Mouse (Mus musculus): ENCODE measurements around the gene Megf6.

Gene Megf6

DNA sequence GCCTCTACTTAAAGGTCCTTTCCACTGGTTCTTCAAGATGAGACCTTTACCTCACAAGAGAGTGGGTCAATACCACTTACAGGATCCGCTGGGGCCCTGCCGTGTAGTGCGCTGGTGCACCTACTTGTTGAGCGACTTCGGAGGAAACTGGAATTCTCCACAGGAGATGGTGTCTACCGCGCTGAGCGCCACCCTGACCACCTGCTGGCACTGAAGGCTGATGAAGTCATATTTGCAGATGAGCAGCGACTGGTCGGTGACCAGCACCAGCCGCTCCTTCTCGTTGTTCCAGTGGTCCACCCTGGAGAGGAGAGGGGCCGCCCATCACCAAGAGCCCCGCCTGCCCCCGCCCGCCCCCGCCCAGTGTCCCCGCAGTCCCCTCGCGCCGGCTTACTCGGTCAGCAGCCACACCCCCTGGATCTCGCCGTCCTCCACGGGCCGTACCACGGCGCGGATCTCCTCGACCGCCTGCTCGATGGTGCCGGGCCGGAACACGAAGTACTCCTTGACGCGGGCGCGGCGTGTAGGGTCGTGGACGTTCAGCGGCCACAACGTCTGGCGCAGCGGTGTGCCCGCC lies 10.5 kb upstream of the Megf6 start:
- no peak for DNase-seq (ENCODE audit: low spot score in 2 of 2)

DNA sequence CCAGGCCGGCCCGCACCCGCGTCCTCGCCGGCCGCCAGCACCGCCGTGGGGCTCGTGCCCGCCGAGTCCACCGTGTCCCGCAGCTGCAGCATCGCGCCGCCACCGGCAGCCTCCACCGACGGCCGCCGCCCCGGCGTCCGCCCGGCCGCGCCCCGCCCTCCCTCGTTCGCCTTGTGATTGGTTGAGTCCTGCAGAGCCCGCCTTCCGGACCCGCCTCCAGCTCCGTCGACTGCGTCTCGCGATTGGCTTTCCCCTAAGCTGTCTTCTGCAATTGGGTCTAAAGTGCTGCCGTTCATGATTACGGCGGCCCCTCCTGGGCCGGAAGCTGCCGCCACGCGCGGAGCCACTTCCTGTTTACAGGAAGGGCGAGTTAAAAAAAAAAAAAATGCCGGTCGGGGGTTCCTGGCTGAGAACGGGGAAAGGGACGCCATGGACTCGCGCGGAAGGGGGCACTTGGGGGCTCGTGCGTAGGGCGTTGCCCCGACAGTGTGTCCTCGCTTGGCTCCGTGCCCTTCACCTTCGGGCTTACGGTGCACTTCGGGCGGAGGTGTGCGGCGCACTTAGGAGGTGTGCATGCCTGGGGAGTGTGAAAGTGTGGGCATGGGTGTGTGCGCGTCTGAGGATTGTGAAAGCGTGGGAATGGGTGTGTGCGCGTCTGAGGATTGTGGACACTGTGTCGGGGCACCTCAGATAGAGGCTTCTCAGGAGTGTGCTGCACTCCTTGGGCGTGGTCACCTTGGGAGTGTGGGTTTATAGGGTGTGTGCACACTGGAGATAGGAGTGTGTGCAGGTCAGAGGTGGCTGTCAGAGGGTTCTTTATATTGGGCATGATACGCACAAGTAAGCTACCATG lies 9.8 kb upstream of the Megf6 start, which contains the start of gene Tprgl:
Gene Tprgl, minus strand, starts transcription at position 129 of the 853 bp plus-strand sequence.
- peak; percentile 95 to 97 for DNase-seq (ENCODE audit: low spot score in 2 of 2)

DNA sequence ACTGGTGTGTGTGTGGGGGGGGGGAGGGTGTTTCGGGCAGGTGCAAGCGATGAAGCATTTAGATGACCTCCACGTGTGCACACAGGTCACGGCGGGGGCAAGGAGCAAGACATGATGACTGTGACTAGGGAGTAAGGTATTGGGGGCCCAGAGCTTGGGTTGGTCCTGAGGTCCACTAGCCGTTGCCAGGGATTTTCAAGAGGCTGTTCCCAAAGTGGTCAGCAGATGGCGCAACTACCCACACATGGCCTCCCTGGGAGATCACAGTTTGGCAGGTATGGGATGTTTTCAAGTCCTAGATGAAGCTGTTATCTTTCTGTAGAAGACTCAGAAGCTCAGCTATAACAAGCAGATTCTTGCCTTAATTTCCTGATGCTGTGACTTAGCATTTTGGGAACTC lies 7.2 kb upstream of the Megf6 start:
- peak; percentile 58 to 71 for DNase-seq (ENCODE audit: low spot score in 2 of 2)

DNA sequence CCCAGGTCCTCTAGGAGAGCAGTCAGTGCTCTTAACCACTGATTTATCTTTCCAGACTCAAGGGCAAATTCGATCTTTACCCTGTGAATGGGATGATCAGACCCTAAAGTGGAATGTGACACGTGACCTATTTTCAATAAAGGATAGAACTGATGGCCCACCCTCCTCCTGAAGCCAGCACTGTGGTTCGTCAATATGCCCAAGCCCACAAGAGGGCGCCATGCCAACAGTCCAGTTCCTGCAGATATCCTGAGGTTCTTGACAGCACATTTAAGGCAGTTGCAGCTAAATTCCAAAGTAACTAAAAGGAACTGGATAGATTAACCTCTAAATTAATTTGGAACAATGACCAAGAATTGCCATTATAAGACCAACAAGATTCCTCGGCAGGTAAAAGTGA lies 3.5 kb upstream of the Megf6 start:
- peak in 1 of 2 experiments; percentile 49 for DNase-seq (ENCODE audit: low spot score in 2 of 2)

DNA sequence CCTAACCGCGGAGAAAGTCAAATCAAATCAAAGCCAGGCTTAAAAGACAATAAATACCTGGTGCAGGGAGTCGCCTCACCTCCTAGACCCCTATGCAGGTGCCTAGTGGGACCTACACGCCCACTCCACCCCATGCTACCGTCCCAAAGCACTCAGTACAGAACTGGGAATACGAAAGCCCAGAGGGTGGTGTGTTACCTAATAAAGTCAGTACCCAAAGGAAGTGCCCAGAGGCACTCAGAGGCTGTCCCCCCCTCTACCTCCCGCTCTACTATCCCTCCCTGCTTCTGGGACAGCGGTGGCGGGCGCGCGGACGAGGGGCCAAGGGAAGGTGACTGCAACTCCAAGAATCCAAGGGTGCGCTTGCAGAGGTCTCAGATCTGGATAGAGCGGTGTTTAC lies 509 bp upstream of the Megf6 start:
- DNase-seq (ENCODE audit: low spot score in 2 of 2), result no peak

DNA sequence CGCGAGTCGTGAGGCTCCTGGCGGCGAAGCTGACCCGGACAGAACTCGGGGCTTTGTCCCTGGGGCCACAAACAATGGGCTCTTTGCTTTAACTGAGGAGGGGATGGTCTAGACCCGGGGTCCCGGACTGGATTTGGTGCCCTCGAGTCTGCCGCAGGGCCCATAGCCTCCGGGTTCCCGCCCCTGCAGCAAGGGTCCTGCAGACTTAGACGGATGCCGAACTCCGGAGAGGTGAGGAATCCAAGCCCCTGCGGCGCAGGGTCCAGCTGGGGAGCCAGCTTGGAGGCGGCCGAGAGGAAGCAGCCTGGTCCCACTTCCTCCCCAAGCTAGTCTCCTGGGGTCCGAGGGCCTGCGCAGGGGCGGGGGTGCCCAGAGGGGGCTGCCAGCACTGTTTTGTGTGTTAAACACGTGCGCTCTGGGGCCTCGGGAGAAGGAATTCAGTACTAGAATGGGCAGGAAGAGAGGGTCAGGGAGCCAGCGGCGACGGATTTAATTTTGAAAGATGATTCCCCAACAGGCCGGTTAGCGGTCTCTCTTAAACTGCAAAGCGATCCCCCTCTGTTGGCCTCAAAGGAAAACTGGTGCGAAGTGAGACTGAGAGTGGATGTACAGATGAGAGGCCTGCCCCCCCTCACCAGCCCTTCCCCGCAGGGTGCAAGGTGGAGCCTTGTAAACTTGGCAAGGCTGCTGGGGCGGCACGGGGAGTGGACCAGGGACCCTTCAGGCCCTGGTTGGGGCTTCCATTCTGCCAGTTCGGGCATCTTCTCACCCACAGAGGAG lies 811 bp downstream of the Megf6 start:
- no peak for DNase-seq (ENCODE audit: low spot score in 2 of 2)

DNA sequence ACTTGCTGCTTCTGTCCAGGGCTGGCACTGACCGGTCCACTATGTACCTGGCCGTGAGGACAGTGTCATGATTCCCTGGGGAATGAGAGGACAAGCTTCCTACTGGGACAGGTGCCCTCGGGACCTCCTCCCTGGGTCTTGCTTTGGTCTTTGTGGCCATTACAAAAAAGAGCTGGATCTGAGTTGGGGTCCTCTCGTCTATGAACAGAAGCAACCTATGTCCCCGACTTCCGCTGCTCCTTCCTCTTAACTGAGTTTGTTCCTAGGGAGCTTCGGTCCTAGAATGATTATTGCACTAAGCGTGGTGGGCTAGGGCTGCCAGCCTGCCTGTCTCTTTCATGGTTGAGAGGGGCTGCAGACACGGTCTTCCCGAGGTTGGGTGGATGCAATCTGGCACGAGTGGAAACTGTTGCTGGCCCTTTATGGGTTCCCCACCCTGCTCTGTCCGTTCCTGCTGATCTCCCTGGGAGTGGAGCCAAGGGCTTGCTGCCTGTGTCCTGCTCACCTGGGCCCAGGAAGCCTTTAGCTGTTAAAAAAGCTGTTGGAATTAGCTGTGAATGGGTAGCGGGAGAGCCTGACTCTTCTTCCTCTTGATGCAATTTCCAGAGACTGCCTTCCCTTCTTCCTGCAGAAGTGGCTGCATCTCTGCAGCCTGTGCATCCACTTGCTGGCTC lies 1.5 kb downstream of the Megf6 start:
- DNase-seq (ENCODE audit: low spot score in 2 of 2), result no peak

DNA sequence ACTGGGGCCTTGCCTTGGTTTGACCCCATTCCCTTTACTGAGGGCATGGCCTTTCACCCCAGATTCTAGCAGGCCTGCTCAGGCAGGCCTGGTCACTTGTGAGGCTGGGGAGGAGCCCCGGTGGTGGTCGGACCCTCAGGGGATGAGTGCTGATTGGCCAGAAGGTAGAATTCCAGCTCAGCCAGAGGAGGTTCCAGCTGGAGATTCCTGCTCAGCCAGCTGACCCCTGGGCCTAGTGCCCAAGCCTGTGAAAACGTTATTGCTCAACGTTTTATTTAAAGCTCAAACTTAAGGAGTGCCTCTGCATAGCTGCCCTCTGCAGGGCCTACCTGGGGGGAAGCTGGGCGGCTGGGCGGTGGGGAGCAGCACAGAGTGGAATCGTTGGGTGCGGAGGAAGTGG lies 6.7 kb downstream of the Megf6 start:
- no peak for DNase-seq (ENCODE audit: low spot score in 2 of 2)

DNA sequence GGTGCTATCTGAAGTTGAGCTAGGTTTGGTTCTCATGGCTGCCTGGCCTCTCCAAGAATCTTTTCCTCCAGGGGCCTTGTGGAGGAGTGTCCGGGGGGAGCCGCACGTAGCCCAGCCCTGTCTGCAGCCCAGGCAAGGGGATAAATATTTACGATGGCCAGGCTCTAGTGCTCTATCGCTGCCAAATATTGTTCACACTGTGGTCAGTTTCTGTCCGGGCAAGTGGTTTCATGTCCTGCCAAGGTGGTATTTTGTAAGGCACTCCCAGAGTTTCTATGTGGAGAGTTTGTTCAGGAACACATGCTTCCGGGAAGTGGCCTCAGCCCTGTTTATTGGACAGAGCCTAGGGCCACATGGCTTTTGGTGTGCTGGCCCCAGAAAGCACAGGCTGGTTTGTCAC lies 10.5 kb downstream of the Megf6 start:
- no peak for DNase-seq (ENCODE audit: low spot score in 2 of 2)

DNA sequence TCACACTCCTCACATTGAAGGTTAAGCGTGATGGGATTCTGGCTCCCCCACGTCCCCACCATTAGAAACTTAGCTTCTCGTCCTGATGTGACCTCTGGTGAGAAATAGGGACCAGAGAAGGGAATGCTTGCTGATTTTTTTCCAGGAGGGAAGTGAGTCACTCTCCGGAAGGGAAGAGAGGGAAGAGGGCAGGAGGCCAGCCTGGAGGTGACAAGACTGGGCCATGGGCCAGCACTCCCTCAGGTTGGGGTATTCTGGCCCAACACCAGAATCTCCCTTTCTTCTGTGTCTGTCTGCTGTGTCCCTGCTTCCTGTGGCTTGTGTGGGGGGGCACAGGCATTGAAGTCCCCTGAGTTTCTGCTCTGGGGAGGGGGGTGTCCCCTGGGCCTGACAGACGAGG lies 13.0 kb downstream of the Megf6 start:
- no peak for DNase-seq (ENCODE audit: low spot score in 2 of 2)

DNA sequence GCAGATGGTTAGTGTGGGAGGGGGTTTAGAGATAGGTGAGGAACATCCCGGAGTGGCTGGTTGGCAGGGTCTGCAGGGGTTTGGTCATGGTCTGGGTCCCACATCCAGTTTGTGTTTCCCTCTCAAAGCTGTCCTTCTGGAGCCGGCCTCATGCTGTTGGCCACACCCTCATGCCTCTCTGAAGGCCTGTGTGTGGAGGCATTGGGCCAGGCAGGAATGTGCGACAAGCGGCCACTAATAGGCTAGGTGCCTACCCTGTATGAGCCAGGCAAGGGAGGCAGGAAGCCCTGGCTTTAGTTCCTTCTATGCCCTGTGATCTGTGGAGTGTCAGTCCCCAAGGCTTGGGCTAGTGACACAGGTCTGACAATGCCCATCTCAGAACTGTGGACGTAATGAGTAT lies 14.5 kb downstream of the Megf6 start:
- no peak for DNase-seq (ENCODE audit: low spot score in 2 of 2)

DNA sequence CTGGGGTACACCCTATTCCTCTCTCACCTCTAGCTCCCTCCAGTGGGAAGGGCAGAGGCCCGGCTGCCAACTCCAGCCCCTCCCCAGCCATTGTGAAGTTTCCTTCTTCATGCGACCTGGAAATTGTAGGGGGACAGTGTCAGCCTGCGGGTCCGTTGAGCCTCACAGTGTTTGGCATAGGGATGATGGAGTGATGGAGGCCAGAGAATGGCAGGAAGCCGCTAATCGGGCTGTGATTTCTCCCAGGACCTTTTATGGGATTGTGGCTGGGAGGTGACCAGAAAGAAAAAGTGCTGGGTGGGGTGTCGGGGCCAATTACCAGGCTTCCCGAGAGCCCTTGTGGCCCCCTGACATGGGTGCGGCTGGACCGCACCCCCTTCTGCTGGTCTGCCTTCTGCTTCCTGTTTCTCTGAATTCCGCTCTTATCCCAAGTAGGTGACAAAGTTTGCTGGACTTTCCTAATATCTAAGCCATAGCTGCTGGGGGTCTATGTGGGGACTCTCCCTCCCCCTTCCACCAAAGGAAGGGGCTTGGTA lies 15.5 kb downstream of the Megf6 start:
- no peak for DNase-seq (ENCODE audit: low spot score in 2 of 2)

DNA sequence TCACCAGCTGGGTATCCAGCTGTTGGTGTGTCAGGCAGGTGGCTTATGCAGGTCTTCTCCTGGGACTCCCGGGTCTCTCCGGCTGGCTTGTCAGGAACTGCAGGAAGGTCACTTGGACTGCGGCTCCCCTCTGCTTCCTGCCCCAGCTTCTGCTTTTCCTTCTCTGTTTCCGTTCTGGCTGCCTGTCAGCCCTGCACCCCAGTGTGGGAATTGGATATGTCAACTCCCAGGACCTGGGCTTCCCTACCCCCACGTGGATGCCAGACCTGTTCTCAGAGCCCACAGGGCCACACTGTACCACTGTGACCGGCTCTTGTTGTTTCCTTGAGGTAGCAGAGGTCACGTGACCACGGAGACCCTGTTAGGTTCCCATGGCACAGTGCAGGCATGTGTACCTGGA lies 18.4 kb downstream of the Megf6 start:
- DNase-seq (ENCODE audit: low spot score in 2 of 2), result no peak

DNA sequence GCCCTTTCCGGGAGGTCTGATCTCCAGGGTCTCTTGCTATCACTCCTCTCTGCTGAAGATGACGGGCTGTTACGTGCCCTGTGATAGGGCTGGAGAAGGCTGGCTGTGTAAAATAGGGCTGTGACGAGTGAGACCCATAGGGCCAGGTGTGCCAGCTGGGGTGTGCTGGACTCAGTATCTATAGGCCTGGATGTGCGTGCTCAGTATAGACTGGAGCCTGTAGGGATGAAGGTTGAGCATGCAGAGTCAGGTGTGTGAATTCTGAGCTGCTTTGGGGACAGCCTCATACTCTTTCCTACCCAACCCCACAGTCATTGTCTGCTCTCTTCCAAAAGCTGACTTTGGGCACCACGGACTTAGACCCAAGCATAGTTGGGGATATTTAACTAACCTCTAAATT lies 27.4 kb downstream of the Megf6 start:
- DNase-seq (ENCODE audit: low spot score in 2 of 2), result no peak

DNA sequence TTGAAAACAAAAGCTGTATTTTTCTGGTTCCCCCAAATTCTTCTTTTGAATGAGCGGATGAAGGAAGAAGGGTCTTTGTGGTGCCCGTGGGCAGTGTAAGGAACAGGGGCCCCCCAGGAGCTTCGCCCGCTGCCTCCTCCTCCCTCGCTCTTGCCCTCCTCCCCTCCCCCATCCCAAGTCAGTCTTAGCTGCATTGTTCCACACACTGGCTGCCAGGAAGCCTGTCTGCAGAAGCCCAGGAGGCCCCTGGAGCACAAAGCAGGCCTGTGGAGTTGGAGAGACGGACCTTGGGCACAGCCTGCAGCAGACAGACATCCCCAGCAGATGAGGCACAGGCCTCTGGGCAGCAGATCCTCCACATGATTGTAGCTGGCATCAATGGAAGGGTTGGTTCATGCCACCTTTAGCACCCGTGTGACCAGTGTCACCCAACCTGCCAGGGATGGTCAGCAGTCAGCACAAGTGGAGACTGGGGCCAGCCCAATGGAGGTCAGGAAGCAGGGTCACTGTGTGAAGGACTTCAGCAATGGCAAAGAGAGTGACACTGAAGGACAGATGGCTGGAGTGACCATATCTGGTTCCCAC lies 27.9 kb downstream of the Megf6 start:
- no peak for DNase-seq (ENCODE audit: low spot score in 2 of 2)

DNA sequence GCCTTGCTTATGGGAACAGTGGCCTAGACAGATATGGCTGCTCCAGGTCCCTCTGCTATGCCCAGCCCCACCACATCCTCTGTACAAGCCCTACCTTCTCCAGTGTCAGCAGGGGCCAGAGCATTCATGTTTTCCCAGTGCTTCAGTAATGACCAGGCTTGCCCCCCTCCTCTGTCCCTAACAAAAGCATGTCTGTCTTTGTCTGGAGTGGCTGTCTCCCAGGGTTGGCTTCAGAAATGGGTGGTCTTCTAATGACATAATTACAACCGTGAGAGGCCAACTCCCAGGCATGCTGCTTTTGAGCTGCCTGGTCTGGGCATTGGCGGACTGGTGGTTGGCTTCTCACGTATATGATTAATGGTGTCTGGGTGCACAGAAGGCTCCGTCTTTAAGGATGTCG lies 31.0 kb downstream of the Megf6 start:
- DNase-seq (ENCODE audit: low spot score in 2 of 2), result no peak

DNA sequence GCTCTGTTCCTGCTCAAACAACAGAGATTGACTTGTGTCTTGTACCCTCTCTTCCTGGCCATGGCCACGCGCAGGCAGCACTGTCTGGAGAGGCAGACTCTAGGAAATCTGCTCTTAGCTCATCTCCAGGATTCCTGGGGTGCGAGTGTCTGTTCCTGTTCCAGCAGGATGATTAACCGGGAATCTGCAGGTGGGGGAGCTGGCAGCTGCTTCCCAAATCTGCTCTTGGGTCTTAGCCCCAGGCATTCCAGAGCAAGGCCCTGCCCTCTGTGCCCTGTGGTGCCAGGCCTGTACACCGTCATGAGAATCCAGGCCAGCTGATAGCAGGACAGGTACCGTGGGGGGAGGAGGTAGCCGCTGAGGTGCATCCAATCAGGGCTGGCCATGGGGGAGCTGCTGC lies 34.0 kb downstream of the Megf6 start:
- DNase-seq (ENCODE audit: low spot score in 2 of 2), result no peak

DNA sequence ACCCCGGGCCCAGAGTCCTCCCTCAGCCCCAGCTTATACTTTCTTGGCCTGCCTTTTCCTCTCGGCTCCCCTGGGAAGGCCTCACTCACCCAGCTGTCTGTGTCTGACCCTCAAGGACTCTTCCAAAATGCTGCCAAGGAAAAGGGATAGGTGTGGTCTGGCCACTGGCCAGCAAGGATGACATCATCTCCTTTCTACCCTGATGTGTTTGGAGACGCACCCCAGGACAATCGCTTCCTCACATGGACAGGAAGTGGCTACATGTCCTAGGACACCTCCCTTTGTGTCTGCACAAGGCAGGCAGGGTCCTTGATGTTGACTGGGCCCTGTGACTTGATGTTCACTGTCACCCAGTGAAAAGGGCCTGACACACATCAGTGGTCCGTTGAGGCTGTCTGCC lies 34.9 kb downstream of the Megf6 start:
- no peak for DNase-seq (ENCODE audit: low spot score in 2 of 2)

DNA sequence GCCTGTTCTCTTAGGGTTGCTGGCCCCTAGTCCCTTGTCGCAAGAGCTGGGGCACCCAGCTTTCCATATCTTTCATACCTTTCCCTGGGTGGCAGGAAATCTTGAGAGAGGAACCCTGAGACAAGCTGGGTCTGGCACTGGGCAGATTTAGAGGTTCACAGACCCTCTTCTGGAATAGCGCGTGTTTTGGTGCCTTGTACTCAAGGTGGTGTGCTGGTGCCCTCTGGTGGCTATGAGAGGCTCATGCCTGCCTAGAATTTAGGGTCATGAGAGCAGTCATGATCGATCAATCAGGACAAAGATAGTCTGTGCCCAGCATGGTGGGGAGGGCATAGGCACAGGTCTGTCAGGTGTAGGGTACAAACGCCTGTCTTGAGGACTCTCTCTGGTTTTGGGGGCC lies 36.7 kb downstream of the Megf6 start:
- DNase-seq (ENCODE audit: low spot score in 2 of 2), result peak; percentile 17 to 45

DNA sequence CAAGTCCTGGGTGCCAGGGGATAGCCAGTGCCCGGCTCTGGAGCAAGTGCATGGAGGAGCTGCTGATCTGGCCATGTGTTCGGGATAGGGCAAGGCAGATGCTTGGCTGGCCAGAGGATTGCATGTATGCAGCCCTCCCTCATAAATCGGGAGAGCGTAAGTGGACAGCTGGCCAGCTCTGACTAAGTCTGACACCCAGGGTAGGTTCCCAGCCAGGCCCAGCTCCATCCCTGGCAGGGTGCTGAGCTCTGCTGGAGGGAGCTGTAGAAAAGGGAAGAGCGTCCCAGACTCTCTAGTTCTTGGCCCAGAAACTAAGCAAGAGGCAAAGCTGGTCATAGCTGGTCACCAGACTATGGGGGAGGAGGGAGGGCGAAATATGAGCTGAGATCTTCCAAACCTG lies 38.5 kb downstream of the Megf6 start:
- no peak for DNase-seq (ENCODE audit: low spot score in 2 of 2)

DNA sequence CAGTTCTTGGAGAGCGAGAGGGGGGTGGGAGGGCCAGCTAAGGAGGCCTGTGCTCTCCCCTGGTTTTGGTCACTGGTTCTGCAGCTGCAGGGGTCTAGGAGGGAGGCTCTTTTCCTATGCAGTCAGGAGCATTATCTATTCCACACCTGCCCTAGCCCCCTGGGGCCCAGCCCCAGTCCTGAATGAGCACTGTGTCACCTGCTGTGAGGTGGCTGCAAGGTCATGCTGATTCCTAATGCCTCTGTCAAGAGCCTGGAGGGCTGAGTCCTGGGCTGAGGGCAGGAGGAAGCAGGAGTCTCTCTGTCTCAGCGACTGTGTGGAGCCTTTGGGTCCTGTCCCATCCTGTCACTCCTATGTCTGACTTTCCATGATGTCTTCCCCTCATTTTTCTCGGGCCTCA lies 39.3 kb downstream of the Megf6 start:
- DNase-seq (ENCODE audit: low spot score in 2 of 2), result no peak

DNA sequence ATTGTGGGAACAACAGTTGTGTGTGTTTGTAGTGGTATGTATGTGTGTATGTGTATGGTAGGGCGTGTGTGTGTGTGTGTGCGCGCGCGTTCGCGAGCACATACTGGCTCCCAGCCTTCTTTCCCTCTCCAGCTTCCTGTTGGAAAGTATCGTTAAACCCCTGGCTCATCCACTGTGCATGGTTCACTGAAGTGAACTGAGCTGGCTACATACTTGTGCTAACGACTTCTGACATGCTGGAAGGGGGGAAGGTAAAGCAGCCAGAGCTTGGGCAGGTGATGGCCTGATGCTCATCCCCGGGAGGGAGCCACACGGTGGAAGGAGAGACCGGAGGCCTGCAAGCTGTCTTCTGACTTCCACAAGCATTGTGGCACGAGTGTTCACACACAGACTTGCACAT lies 40.9 kb downstream of the Megf6 start:
- DNase-seq (ENCODE audit: low spot score in 2 of 2), result no peak

Measured in natural killer cell, adult 2 months (primary cell).